Mouse (Mus musculus): ENCODE data around the gene Gid8.

DNA sequence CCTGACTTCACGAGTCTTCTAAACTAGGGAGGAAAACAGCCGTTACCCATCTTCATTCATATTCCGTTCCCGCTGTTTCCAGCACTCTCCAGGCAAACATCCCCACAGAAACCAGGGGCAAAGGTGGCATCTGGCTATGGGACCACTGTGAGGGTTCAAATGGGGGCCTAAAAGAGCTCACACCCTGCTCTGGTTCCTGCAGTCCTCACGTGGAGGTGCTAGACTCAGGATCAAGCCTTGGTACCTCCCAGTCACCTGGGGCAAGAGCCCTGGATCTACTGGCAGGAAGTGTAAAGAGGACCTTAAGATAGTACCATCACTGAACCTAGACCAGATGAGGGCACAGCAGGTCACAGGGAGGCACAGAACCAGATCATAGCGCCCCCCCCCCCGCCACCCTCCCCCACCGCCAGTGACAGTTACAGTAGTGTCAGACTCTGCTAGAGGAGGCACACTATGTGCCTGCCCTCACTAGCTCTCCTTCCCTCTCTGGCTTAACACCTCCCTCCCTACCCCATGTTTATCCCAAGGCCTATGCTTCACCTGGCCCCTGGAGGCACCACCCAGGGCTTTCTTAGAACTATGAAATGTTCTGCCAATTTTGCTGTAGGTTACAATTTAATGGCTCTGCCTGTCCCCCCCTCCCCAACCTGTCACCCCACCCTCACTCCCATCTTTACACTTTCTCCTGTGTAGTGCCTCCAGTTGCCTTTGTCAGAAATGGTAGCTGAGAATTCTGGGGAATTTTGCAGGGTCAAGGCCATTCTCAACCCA, 16.1 kb downstream of the Gid8 start:
- TF ChIP-seq CTCF (IDR thresholded peaks at IDR 0.05; ENCODE audit: insufficient read depth, low read depth, low read length) (no peak), POLR2A (IDR thresholded peaks at IDR 0.05; ENCODE audit: insufficient read depth, low read depth, low read length) (no peak)
